Mouse (Mus musculus) layer of hippocampus, adult 8-10 months (tissue): Measurements from ENCODE around the gene A130010J15Rik. TPM values are rescaled to one million over a fixed set of nuclear protein-coding genes. Genes with fewer than 3 reads are reported as not detected.

Experiments
- DNase-seq, 2 experiments: peaks; one replicate each; pipeline ENCODE4 v3.0.0; 2022; ENCODE audit warnings: low spot score in 2 of 2
- total RNA-seq, 4 experiments: library from RNA; stranded (reverse); gene quantifications; 2 replicates each; pipeline ENCODE4 v1.2.4; 2022

The A130010J15Rik gene
- total RNA-seq, 4 experiments from 2014 or later = 4.7 to 5.7 (median 5.3) TPM

DNA sequence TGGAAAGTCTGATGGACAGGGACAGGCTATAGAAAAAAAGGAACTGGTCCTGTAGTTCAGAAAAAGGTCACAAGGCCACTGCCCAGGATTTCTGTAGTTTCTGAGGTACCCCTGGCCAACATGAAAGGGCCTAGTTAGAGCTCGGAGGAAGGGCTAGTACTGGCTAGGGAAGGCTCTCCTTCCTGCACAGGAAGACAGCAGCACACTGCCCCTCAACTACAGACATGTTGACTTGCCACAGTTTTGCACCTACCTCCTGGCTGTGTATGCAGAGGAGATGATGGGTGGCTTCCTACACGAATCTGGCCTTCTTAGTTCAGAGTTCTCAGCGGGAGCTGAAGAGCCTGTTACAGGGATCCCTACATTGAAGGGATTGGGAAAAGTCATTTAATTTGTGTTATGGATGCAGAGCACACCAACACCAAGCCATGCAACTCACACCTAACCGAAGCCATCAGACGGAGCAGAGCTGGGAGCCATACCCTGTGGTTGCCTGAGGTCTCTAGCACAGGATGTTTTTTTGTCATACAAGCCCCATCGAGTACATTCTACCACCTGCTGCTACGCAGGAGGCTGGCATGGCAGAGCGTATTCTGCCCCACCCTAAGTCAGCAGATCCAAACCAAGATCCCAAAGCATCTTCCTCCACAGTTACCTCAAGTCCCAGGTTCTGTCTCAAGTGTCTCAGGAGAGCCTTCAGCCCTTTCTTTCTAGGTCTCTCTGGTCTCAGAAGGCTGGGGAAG is 33.0 kb downstream of the A130010J15Rik start:
- DNase-seq = no peak

DNA sequence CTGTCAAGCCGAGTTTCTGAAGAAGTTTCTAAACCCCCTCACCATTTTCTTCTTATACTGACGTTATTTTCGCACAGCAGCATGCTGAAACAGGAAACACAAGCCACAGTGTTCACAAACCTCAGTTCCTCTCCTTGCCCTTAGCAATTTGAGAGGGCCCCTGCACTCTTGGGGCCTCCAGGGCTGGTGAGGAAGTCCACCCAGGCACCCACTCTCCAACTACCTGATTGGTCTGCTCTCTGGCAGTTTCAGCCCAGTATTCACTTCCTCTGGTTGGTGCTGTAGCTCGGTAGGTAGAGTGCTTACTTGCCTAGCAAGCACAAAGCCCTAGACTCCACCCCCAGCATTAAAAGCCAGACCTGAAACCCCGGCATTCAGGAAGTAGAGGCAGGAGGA is 33.5 kb downstream of the A130010J15Rik start, which contains the start of gene Traf3ip3:
Traf3ip3 (minus strand) TSS at position 321 of the 396 bp plus-strand sequence.
- no peak for DNase-seq

DNA sequence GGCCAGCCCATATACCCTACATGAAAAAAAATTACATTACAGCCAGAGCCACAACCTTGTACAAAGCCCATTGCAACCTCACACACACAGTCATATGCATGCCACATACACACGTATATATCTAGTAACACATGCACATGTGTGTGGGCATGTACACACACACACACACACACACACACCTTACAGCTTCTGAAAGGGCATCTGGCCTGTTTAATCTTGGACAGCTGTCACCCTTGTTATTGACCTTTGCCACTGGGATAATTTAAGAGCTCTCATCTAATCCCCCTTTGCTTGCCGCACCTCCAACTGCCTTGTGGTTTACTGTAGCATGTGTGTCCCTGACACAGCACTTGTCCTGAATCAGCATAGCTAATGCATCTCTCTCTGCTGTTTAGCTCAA is 36.0 kb downstream of the A130010J15Rik start:
- DNase-seq = no peak

DNA sequence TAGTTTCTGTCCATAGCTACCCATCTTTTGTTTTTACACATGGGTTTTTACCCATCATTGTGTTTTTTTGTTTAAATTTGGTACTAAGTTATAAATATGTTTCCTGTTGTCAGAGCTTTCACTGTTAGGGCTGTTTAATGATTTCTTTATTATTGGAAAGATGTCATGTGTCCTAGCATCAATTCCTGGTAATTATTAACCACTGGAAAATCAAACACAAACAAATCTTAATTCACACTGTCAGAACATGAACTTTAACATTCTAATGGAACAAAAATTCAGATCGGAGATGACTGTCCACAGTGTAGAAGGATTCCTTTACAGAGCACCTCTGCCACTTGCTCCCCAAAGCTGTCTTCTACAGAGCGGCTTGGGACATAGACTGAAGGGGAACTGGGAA is 37.6 kb downstream of the A130010J15Rik start:
- no peak for DNase-seq

DNA sequence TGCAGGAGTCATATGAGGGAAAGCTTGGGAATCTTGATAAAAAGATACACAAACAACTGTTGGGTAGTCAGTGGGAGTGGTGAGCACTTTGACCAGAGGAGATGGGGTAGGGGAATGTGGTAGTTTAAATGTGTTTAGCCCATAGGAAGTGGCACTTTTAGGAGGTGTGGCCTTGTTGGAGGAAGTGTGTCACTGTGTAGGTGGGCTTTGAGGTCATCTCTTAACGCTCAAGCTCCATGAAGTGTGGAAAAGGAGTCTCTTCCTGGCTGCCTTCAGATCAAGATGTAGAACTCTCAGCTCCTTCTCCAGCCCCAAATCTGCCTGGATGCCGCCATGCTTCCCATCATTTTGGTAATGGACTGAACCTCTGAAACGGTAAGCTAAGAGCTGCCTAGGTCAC is 39.7 kb downstream of the A130010J15Rik start, which contains the start of gene Lamb3:
Lamb3 (plus strand) TSS at position 197 of the 400 bp plus-strand sequence.
- DNase-seq = no peak

DNA sequence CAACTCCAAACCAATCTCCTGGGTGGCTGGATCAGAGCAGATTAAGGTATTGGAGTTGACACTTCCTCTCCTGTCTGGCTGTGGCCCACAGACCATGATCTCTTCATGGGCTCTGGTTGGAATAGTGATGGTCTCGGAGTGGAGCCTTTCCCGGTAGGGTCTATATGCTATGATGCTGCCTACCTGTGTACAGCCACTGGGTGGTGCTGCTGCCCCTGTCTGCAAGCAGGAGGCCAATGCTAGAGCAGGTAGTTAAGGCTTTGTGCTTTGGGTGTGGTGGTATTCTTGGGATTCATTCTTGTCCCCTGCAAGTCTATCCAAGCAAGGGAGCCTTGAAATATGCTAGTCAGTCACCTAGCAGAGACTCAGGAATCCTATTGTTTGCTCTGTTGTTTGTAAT is 40.3 kb downstream of the A130010J15Rik start:
- DNase-seq = peak; percentile 50 to 66

DNA sequence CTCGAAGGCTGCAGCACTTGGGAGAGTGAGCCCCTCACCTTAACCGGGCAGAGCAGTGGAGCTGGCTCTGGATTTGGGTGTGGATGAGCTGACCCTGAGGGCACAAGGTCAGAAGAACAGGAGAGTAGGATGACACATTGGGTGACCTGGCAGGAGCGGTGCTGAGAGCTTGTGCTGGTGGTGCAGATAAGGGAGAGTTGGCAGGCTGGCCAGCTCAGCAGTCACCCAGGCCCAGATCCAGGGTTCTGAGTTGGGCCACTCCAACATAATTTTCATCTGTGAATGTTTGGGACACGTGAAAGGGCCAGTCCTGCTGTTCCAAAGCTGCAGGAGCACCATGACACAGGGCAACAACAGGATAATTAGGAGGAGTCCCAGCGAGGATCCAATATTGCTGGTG is 43.5 kb downstream of the A130010J15Rik start:
- DNase-seq = no peak

DNA sequence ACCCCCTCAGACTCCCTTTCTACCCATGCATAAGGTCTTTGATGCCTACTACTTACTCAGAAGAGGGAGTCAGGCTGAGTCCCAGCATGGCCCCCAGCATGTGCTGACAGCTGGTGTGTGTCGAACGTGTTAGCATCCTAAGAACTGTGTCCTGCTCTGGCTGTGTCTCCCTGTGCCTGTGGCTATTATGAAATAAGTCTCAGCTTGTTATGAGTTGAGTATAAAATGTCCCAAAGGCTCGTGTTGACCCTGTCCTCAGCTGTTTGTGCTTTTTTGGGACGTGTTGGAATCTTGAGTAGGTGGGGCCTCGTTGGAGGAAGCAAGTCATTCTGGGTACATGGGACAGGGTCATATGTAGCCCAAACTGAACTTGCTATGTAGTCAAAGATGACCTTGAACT is 46.2 kb downstream of the A130010J15Rik start:
- DNase-seq = no peak

DNA sequence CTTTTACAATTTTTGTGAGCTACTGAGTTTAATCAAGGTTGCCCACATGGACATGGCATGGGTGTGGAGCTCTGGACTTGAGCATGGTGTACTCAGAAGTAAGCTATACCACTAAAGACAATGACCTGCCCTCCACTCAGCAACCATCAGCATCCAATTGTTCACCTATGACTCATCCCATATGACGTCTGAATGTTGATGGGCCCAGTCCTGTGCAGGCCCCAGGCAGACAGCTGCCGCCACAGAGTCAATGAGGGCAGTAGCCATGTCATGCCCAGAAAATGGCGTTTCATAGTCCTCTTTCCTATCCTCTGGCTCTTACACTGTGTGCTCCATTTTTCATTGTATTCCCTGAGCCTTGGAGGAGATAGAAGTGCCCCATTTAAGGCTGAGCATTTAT is 48.2 kb downstream of the A130010J15Rik start:
- DNase-seq = no peak

DNA sequence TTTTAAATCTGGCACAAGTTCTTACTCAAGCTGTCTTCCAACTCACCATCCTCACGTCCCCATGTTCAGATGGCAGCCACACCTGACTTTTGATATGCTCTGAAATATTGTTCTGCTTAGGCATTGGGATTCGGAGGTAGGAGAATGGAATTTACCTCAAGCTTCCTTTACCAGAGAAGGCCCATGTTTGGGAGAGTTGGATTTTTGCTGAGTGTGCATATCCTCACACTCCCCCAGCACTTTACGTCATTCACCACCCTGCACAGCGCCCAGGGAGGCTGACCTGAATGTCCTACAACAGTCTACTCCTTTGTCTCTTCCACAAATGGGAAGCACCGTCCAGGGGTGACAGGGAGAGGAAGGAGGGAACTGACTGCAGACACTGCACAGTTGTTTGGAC is 52.6 kb downstream of the A130010J15Rik start:
- no peak for DNase-seq

DNA sequence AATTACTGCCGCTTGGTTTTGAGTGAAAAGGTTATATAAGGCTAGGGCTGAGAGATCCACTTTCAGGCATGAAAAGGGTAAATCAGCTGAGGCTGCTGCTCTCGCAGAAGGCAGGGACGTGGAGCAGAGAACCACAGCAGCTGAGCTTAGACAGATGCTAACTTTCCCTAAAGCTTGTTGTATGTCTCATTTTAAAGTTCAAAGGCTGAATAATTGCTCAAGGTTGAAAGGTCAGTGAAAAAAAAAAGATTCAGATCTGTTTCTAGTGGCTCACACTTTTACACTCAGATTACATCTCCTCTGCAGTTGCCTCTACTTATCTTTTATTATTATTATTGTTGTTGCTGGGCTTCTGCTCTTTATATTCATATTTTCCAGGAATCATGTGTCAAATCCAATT is 57.7 kb downstream of the A130010J15Rik start:
- no peak for DNase-seq

DNA sequence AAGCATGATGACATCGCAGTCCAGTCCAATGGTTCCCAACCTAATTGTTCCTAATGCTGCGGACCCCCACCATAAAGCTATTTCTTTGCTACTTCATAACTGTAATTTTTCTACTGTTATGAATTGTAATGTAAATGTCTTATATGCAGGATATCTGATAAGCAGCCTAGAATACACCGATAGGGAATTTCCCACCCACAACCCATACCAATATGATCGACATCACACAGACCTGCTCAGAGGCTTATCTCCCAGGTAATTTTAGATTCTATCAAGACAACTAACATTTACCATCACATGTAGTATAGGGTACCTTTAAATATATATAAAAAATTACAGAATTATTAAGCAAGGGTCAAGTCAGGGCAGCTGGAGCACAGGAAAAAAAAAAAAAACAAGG is 58.3 kb downstream of the A130010J15Rik start:
- no peak for DNase-seq

DNA sequence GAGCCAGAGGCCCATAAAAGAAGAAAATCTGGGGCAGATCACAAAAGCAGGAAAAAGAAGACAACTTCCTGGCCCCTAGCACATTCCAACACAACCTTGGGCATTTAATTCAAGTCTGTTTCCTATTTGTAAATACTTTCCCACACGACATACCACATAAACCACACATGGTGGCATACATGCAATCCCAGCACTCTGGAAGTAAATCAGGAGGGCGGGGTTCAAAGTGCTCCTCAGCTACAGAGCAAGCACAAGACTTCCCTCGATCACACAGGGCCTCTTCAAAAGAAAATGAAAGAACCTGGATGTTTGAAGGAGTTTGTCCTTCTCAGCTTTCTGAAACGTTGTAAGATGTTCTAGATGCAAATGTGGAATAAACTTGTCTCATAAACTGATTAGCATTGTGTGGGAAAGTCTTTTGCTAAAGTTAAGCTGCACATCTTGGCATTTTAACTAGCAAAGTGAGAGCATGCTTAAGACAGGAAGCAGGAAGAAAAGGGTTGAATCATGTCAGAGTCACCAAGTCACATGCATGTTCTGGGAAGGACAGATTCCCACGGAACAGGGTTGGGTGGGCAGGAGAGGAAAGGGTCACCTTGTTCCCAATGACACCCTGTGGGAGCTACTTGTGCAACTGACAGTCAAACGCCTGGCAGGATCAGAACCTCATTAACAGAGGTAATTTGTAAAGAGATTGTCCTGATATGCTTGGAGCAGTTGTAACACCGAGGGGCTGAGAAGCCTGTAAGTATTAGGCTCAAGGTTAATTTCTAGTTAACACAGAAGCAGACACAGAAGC is 59.1 kb downstream of the A130010J15Rik start:
- DNase-seq = no peak

Other genes with a start within 250 kb of the A130010J15Rik start
- 10 to 100 TPM; 22.7 to 36.4 (median 31.8) TPM for gene Syt14, start 132.3 kb upstream of the A130010J15Rik start, total RNA-seq
- 10 to 100 TPM; 24.8 to 36.4 (median 30.2) TPM for gene Diexf, start 37.8 kb upstream of the A130010J15Rik start, total RNA-seq
- gene Irf6, start 14.9 kb upstream of the A130010J15Rik start, total RNA-seq = 1 to 10 TPM in 2 of 4 experiments, under 1 TPM in 2; 0.67 to 3.4 (median 1.00) TPM
- 1 to 10 TPM; 1.2 to 8.0 (median 5.2) TPM for gene Traf3ip3, start 33.7 kb downstream of the A130010J15Rik start, total RNA-seq
- 1 to 10 TPM in 2 of 4 experiments, under 1 TPM in 2; 0.70 to 2.4 (median 1.5) TPM for gene Lamb3, start 39.7 kb downstream of the A130010J15Rik start, total RNA-seq
- 10 to 100 TPM; 36.3 to 42.8 (median 37.7) TPM for gene Hsd11b1, start 96.0 kb downstream of the A130010J15Rik start, total RNA-seq
- 1 to 10 TPM; 6.5 to 9.9 (median 8.2) TPM for gene G0s2, start 105.2 kb downstream of the A130010J15Rik start, total RNA-seq
- gene Camk1g, start 202.3 kb downstream of the A130010J15Rik start, total RNA-seq = 10 to 100 TPM; 22.5 to 31.6 (median 27.1) TPM